Mouse (Mus musculus): ENCODE results near the gene Cngb1.

Gene Cngb1

DNA sequence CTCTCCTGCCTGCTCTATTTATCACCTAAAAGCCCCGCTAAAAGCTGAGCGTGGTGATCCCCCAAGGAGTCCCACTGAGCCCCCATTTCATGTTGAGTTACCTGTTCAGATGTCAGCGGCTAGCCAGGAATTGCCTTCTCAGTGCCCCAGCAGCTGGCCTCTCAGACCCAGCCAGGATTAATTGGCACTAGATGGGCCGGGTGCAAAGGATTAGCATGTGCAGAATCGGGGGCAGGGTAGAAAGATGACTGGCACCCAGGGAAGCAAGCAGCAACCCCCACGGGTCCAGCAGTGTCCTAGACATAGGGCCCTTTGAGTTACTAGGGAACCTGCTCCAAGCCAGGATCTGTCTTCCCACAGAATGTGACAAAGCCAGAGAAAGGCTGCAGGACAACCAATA is at the start of gene Cngb1:
TSS of gene Cngb1 (minus strand) at position 155 of the 400 bp plus-strand sequence.
- DNase-seq, result no peak

DNA sequence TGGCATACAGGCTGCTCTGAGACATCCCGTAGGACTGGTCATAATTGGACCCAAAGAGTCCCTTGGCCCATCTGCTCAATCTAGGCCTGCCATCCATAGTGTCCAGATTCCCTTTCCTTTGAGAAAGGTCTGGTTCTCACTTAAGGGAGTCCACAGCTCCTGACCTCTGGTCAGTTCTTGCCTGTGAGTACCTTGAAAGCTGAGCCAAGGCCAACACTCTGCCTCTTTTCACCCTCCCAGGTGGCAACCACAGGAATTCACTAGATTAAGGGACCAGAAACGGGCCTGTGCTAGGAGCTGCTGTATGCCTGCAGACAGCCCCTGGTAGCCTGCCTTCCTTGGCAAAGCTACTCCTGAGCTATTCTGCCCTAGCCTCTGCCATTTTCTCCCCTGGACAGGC is 48.2 kb upstream of the Cngb1 start:
- DNase-seq, result no peak

DNA sequence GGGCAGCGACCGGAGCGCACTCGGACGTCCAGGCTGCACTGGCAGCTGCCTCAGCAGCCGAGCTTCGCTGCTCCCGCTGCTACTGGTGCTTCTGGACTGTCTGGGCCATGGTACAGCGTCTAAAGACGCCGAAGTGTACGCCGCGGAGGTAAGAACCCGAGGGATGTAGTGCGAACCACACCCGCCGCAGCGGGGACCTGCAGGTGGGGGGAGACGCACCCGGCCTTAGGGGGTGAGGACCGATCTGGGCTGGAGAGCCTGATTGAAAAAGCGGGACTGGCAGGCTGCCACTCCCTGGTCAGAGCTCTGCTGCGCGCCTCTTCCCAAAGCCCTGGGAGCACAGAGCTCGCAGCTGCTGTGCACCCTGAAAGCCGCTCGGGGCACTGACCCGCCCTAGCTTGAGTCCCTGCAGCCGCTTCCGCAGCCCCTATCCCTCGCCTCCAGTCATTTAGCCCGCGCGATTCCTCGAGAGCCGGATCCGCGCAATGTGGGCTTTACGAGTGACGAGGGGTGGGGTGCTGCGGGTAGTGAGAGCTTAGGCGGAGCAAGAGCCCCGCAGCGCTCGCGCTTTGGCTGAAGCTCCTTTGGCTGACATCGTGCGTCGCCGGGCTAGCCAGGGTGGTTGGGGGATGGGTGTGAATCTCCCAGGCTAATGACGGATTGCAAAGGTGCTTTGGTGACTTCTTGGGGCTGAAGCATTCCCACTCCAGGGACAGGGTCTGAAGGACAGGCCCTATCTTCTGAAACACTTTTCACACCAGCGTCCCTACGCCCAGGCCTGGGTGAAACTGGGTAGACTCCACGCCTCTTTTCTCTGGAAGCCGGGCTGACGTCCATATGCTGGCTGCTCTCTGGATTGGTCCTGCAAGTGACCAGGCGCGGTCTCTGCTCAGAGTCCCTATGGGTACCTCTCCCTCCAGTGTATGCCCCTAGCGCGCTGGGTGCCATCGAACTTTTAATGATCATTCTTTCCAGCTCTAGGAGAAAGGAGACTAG is 46.8 kb upstream of the Cngb1 start:
- no peak for DNase-seq

DNA sequence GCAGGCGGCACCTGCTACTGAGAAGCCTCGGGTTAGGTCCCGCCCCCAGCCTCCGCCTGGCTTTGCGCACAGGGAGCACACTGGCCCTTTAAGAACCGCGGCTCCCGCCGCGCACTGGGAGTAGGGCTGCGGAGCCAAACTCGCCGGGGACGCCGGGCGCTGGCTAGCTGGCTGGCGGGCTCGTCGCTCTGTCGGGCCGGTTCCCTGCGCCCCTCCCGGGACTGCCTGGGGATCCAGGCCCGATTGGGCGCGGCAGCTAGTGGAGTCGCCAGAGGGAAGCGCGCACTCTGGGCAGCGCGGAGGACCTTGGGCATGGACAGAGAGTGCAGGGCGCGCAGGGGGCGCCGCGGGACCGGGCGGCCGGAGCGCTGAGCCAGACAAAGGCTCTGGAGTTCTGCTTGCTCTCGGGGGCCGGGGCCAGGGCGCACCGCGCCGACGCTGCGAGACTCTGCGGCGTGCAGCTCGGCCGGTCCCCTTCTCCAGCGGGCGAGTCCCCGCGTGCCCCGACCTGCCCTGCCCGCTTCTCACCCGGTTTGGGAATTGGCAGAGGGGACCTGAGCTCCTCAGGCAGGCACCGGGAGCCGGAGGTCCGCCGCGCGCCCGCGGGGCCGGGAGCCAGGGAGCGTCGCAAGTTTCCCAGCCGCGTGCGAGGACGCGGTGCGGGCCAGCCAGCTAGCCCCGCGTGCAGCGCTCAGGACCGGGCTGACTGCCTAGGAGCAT is 45.9 kb upstream of the Cngb1 start, which contains the start of gene Mmp15:
TSS of gene Mmp15 (plus strand) at position 118 of the 720 bp plus-strand sequence.
- peak; percentile 50 for DNase-seq

DNA sequence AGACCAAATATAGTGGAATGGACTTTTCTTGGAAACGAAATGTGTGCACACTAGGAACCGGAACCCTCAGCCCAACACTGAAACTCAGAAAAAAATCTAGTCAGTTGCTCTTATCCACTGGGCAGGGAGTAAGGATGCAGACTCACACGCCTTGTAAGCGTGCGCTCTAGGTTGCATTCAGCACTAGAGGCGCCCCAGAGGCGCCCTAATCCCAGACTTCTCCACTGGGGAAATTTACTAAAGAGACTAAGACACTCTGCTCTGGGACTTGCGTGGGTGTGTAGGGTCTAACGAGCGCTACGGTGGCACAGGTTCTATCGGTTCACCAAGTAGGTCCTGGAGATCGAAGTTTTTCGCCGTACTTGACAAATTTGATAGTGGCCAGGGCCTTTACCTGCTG is 45.1 kb upstream of the Cngb1 start:
- DNase-seq, result no peak

DNA sequence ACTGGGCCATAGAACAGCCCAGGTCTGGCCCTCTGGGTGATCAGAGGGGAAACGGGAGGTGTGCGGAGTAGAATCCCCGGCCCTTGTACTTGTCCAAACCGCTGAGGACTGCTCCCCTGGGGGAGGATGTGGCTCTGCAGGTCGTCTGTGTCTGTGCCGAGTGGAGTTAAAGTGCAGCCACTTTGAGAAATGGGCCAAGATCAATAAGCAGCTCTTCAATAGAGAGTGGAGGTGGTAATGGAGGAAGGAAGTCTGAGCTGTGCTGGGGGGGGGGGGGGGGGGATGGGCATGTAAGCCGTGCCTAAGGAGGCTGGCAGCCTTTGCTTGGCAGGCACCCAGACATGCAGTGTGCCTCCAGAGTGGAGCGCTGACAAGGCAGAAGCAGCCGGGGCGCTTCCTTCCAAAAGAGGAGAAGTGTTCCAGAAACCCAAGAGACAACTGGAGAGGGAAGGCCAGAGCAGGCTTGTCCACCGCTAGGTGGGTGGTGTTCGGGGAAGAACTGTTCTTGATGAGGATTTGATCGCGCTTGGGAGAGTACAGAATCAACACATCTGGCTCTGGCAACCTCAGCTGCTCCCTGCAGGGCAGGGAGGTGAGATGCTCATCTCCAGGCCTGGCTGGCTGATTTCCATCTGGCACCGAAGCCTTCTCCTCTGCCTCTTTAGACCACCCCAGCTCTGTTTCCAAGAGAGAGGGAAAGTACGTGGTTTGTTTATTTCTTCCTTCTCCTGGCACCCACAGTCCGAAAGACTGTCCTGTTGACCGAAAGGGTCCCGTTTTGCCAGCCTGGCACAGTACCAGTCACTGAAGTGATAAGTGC is 42.6 kb upstream of the Cngb1 start:
- DNase-seq, result peak; percentile 30

DNA sequence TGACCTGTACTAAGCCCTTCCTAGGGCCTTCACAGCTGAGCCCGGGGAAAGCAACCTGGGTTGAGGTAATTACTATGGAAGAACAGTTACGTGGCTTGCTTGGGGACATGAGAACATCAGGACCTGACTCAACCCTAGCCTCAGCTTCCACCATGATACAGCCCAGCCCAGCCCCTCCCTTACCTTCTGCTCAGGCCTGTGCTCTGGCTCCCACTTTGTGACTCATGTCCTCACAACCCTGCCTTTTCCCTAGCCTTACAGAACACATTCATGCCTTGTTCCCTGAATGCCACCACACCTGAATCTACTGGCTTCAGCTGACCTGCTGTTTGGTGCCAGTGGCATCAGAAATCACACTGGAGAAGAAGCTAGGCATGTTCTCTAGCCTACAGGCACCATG is 42.0 kb upstream of the Cngb1 start:
- DNase-seq, result no peak

DNA sequence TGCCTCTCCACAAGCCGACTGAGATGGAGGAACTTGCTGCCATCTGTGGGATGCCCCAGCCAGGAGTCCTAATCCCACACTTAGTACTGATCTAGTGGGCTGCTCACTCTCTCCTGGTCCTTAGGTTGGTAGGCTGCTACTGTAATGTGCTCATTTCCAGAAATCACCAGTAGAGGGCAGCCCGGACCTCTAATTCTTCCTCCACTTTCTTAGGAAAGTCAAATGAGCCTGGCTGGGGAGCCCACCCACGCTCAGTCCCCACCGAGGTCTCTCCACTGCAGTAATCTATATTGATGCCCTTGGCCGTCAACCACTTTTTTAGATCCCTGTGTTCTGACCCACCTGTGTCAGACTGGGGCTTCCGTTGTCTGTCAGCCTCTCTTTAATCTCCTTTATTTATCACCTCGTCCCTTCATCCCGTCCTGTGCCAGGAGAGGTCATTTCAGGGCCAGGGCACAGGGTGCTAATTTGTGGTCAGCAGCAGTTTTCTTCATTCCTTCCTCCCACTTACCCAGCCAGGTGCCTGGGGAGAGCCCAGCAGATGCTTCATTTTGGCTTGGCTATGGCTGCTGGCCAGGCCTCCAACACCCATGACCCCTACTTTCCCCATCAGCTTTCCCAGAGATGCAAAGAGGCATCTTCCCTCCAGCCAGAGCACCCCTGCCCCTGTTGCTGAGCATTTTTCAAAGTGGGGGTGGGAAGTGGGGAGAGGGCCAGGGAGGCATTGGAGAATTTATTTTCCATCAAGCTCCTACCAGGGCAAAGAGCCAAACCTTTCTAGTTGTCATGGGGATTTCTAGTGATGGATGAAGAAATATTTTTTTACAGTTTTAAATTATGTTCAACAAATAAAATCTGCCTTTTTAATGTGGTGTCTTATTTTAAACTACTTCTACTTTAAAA is 40.5 kb upstream of the Cngb1 start:
- DNase-seq, result peak; percentile 76

DNA sequence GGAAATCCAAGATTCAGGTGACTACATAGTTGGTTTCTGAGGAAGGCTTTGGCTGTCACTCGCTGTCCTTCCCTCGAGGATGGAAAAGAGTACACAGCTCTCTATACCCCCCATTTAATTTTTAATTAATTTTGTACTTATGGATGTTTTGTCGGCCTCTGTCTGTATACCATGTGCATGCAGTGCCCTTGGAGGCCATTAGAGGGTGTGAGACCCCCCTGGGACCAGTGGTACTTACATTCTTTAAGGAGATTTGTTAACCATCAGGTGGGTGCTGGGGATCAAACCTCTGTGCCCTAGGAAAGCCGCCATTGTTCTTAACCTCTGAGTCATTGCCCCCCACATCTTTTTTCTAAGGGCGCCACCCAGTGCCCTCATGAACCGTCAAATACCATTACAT is 38.3 kb upstream of the Cngb1 start:
- DNase-seq, result no peak

DNA sequence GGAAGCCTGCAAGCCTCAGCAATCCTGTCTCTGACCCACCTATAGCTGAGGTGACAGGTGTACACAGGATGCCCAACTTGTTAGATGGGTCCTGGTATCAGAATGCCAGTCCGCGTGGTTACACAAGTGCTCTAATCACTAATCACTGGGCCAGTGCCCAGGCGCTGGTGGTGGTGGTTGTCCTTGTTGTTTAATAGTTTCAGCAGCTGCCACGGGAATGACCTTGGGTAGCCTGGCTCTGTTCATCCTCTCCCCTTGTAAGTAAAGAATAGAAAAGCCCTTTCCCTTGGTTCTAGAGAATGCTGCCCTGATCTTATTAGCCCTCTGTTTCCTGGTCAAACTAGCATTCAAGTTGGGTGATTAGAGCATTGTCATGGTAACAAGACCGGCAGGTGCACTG is 35.3 kb upstream of the Cngb1 start:
- no peak for DNase-seq

DNA sequence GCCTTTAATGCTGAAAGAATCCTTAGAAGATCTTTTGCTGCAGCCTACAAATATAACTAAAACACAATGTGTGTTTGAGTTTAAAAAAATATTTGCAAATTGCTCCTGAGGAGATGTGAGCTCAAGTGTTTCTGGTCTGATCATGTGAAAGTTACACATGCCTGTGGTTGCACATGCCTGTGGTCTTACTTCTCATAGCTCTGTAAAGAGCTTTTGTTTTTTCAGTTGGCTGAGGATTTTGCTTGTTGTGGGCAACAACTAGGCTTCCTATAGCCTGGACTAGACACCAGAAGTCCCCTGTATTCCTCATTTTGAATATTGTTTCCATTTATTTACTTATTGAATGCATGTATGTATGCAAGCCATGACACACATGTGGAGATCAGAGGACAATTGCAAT is 30.0 kb upstream of the Cngb1 start:
- no peak for DNase-seq

DNA sequence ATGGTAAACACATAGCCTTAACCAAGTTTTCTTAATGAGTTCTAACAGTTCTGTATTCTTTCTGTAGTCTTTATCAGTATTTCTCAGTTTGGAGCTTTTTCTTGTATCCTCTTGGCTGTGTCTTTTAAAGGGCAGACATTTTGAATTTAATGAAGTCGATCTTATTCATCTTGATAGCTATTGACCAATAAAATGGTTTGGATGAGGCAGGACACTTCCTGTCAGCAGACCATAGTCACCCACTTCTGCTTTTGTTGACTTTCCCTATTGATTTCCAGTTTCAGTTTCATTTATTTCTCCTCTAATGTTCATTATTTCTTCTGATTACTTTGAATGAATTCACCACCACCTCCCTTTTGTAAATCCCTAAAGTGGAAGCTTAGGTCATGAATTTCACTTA is 29.3 kb upstream of the Cngb1 start:
- no peak for DNase-seq

DNA sequence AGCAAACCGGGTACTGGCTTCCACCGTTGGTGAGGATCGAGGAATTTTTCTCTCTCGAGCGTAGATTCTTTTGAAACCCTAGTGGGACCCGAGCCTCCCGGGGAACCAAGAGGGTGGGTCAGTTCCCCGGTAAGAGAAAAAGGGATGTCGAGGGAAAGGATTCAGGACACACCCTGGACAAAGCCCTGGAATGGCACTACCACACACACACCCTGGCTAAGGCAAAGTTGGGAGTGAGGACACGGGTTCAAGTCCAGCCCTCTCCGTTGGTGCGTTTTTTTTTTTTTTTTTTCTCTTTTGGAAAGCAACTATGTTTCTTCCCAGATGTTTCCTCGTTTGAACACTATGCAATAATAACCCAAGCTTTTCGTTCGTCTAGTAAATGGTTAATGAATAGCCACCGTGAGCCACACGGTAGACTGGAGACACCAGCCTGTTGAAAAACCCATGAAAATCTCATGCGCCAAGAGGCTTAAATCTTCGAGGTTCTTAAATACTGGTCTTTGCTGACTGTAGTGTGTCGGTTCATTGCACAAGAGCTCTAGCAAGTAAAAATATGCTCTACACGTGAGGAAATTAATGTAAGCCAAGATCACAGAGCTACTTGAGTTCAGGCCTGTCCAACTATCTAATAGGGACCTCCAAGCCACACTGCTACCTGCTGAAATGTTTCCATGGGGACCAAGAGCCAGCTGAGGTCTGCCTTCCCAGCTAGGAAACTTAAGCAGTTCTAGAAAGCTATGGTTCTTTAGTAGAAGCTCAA is 26.2 kb upstream of the Cngb1 start:
- DNase-seq, result no peak

DNA sequence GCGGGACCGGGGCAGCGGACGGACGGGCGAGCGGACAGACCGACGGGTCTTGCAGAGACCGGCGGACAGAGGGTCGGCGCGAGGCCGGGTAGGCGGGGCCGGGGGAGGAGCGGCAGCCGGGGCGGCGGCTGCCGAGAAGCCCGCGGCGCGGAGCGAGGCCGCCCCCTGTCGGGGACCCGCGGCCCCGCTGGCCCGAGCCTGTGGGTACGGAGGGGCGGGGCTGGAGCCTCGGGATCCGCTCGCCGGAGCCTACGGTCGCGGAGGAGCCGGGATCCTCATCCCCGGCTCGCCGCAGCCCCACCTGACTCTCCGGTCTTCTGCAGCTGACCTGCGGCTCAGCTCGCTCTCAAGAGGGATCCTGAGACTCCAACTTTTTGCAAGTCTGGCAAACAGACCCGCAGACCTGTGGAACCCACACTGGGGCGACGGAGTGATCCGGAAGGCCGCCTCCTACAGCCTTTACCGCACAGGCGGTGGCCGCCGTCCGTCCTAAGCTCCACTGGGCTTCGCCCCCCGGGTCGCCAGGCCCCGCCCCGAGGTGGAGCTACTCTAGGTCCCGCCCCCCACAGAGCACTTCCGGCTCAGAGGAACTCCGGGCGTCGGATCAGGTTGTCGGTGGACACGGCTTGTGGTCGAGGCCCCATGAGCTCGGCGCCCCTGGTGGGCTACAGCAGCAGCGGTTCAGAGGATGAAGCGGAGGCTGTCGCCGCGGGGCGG is 25.5 kb upstream of the Cngb1 start, which contains the start of the genes Zfp319 and Usb1:
TSS of gene Zfp319 (minus strand) at position 231 of the 717 bp plus-strand sequence.
TSS of gene Usb1 (plus strand) at position 565 of the 717 bp plus-strand sequence.
- DNase-seq, result peak; percentile 96

DNA sequence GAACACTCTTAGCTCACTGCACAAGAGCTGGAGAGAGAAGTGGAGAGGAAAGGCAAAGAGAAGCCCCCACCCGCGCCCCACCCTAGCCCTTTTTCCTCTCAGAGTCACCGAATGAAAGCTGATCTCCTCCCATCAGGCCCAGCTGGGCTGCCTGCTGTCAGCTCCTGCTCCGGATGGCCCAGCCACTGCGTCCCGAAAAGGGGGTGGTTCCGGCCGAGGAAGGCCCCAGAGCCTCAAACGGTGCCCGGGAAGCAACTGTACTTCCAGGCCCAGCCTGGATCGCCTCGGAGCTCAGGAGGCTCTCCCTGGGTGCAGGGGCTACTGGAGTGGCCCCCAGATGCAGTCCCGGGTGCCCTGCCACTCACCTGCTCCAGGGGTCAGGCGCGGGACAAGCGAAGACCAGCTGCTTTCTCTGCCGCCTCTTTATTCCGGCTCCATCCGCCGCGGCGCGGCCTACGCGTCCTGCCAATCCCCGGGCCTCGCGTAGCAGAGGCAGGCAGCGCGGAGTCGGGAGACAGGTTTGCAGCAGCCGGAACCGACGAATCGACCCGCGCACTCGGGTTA is 24.9 kb upstream of the Cngb1 start:
- DNase-seq, result no peak

DNA sequence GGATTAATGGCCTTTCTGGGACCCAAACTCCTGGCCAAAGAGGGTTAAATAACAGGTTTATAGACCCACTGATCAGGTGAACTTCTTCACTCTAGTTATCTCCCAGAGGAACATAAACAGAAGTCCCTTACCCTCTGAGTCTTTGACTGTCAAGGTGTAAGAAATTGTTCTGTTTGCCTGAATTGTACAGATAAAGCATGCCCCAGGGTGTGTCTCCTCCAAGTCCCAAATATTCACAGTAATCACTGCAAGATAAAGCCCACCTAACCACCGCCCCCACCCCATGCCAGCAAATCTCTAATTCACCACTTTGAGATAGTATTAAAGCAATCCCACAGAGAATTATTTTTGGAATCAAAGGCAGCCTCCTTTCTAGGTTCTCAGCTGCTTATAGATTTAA is 24.0 kb upstream of the Cngb1 start:
- DNase-seq, result no peak

DNA sequence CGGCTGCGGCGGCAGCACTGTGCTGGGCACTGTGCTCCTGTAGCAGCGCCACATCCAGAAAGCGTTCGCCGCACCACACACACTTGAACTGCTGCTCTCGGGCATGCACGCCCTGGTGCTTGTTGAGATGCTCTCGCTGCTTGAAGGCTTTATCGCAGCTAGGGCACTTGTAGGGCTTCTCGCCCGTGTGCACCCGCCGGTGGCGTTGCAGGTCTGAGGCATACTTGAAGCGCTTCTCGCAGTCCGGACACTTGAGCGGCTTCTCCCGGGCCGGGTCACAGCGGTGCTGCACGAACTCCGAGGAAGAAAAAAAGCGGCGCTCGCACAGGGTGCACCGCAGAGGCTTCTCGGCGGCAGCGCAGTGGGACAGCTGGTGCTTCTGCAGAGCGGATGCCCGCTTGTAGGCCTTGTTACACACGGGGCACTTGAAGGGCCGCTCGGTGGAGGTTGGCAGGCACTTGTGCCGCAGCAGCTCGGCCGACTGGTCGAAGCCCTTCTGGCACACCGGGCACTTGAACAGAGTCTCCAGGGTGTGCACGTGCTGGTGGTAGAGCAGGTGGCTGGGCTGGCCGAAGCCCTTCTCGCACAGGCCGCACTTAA is 21.6 kb upstream of the Cngb1 start:
- no peak for DNase-seq

DNA sequence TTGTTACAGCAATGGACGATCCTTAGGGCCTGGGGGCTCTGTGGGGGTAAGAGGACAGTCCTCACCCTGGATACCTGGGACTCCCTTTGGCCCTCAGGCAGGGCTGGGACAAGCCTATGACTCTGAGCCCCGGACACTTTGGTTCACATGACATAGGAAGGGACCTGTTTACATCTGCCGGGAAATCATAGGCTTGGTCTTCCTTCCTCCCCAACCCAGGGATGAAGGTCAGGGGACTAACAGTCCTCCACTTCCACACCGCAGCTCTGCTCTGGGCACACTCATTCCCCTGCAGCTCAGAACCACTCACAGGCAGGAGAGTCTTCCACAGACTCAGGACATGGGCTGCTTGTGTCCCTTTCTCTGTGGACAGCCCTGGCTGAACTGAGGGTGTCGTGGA is 20.4 kb upstream of the Cngb1 start:
- DNase-seq, result no peak

DNA sequence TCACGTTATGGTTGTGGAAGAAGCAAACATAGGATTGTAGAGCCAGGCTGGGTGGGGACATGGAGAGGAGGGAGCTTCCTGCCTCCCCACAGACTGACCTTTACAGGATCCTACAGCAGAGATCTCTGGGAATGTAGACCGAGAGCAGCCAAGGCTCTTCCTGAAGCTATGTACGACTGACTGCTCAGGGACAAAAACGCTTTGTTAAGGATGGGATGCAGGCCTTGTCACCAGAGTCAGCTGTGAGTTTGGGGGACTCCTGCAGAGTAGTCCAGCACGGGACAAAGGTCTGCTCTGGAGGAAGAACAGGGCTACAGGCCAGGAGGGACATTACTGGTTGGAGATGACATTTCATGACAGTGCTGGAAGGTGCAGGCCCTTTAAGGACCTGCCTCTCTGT is 18.3 kb upstream of the Cngb1 start:
- DNase-seq, result no peak

DNA sequence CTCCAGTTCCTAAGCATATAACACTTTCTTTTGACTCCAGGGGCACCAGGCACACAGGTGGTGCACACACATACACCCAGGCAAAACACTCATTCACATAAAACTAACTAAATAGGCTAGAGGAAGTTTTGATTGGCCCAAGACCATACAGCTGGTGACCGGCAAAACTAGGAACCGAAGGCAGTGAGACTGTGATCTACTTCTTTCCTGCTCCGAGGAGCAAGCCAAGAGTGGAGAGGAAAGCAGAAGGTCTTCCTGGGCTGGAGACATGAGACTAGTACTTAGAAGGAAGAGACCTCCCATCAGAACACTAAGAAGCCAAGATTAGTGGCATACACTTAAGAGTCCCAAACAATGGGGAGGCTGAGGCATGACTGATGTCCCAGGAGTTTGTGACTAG is 16.8 kb upstream of the Cngb1 start:
- DNase-seq, result no peak

Data from thymus, postnatal 14 days (tissue).